Mouse (Mus musculus) hindbrain, embryonic 13.5 days (tissue): ENCODE results near the gene Rarb. TPM values are rescaled to one million over a fixed set of nuclear protein-coding genes. Genes with fewer than 3 reads are reported as not detected.

Experiments used
- ATAC-seq: fragments of 200-750 bp; cut with Nextera tagmentation; 2 replicates; pipeline ENCODE4 v1.8.0; 2017; ENCODE audit warnings: moderate TSS enrichment; ENCODE audit not compliant: low FRiP score
- H3K27ac ChIP-seq: fragments of 300-500 bp; sonication (generic); 2 replicates; pipeline ENCODE4 v1.5.1; 2015; ENCODE audit warnings: inconsistent platforms, mild to moderate bottlenecking, moderate library complexity
- H3K27me3 ChIP-seq: fragments of 300-500 bp; sonication (generic); 2 replicates; pipeline ENCODE4 v1.6.1; 2015; ENCODE audit warnings: mild to moderate bottlenecking, inconsistent platforms
- H3K36me3 ChIP-seq: fragments of 300-500 bp; sonication (generic); 2 replicates; pipeline ENCODE4 v1.6.1; 2015; ENCODE audit warnings: mild to moderate bottlenecking, inconsistent platforms
- H3K4me1 ChIP-seq: fragments of 300-500 bp; sonication (generic); replicated peaks from 2 replicates; pipeline ENCODE4 v1.6.1; 2015; ENCODE audit warnings: inconsistent platforms
- H3K4me2 ChIP-seq: fragments of 300-500 bp; sonication (generic); 2 replicates; pipeline ENCODE4 v1.6.1; 2015; ENCODE audit warnings: inconsistent platforms, mild to moderate bottlenecking, moderate library complexity
- H3K4me3 ChIP-seq: fragments of 300-500 bp; sonication (generic); 2 replicates; pipeline ENCODE4 v1.5.1; 2015; ENCODE audit warnings: mild to moderate bottlenecking, inconsistent platforms
- H3K9ac ChIP-seq: fragments of 300-500 bp; sonication (generic); 2 replicates; pipeline ENCODE4 v1.6.1; 2015; ENCODE audit warnings: mild to moderate bottlenecking, inconsistent platforms
- H3K9me3 ChIP-seq: fragments of 300-500 bp; sonication (generic); 2 replicates; pipeline ENCODE4 v1.6.1; 2016; ENCODE audit warnings: inconsistent platforms
- WGBS: fragments of 180-500 bp; shearing (Covaris S2); methylation state at CpG from one replicate; pipeline ENCODE4 v1.1.7; 2015; 5-methylcytosine and 5-hydroxymethylcytosine counted together
- polyA plus RNA-seq: library from polyadenylated mRNA; unstranded; fragments of >200 nt; fragmentation: Nextera tagmentation; extraction: Ambion mirVana; gene quantifications from 2 replicates; pipeline ENCODE4 v1.2.1, GENCODE M21; 2015

Rarb gene
- polyA plus RNA-seq, 1 experiment from 2014 or later = 24.2 TPM

DNA sequence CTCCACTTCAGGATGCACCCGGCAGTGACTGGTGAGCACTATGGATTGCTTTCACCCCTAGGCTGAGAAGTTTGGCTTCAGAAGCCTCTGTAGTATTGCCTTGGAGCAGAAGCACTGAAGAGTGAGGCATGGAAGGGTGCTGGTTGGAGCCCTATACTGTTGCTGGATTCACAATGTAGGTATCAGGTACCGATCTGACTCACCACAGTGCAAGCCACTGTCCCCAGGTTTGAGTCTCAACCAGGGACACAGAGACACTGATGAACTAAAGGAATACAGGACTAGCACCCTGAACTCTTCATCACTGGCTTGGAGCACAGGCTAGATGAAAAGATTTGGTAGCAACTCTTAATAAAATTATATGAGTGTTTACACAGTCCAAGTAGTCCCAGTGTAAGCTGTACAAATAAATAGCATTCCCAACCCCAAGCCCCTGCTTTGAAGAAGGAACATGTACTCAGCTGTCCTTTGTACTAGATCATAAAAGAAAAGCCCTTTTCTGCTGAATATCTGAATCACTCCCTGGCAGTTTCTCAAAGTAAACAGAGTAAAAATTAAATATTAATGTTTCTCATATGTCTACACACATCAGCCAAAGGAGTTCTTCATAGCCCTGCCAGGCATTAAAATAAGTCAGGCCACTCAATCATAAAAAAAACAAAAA lies 90.6 kb downstream of the Rarb start:
- Histone ChIP-seq H3K9me3 (no peaks in the 10 kb centered on the region), H3K9ac (no peak overlapping the region), H3K4me3 (no peak overlapping the region), H3K27ac (no peak overlapping the region), H3K4me2 (no peak overlapping the region), H3K36me3 (no peaks in the 10 kb centered on the region), H3K27me3 (no peaks in the 10 kb centered on the region), H3K4me1 (peaks cover 6% of the 10 kb centered on the region)
- 95% methylated on average over 2 of the region's 2 CpGs for WGBS
- no peak for ATAC-seq

DNA sequence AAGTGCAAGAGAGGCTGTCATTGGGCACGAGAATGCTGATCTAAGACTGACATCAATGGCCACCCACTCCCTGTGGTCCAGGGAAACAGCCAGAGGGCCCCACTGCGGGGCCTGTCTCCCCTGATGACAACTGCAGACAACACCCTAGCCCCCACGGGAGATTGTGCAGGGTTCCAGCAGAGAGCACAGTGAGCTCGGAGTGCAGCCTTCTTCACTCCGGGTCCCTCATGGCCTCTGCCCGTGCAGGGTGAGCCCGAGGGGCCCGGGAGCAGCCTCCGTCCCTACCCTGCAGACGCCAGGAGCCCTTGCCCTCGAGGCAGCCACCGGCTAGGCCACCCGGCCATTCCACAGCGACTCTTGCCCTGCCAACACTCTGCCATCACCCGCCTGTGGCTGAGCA lies 95.0 kb downstream of the Rarb start:
- H3K27ac ChIP-seq = no peak overlapping the region
- no peak overlapping the region for H3K9ac ChIP-seq
- H3K9me3 ChIP-seq = no peaks in the 10 kb centered on the region
- H3K27me3 ChIP-seq = no peaks in the 10 kb centered on the region
- no peak overlapping the region for H3K4me3 ChIP-seq
- ATAC-seq = no peak
- H3K4me1 ChIP-seq = no peaks in the 10 kb centered on the region
- 95% methylated on average over 15 of the region's 15 CpGs for WGBS
- H3K36me3 ChIP-seq = no peaks in the 10 kb centered on the region
- H3K4me2 ChIP-seq = no peak overlapping the region

DNA sequence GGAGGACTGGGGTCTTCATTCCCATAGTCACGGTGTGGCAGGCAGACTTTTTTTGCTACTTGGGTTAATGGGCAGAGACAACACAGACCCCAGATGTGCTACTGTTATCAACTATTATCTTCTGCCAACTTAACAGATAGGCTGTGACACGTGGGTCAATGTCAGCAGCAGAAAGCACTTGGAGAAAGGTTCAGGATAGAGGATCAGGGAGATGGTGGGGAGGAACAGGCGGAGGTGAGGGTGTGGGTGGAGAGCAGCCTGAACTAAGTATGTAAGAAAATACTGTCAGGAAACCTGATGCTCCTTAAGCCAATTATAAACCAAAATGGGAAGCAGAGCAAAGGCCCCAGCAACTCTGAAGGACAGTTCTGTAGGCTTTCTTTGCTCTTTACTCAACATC lies 101.1 kb downstream of the Rarb start:
- H3K27me3 ChIP-seq = no peaks in the 10 kb centered on the region
- peaks cover 10% of the 10 kb centered on the region for H3K4me1 ChIP-seq
- 78% methylated on average over 3 of the region's 3 CpGs for WGBS
- no peak for ATAC-seq
- no peak overlapping the region for H3K4me3 ChIP-seq
- no peaks in the 10 kb centered on the region for H3K9me3 ChIP-seq
- H3K4me2 ChIP-seq = no peak overlapping the region
- no peaks in the 10 kb centered on the region for H3K36me3 ChIP-seq
- H3K9ac ChIP-seq = no peak overlapping the region
- H3K27ac ChIP-seq = no peak overlapping the region

DNA sequence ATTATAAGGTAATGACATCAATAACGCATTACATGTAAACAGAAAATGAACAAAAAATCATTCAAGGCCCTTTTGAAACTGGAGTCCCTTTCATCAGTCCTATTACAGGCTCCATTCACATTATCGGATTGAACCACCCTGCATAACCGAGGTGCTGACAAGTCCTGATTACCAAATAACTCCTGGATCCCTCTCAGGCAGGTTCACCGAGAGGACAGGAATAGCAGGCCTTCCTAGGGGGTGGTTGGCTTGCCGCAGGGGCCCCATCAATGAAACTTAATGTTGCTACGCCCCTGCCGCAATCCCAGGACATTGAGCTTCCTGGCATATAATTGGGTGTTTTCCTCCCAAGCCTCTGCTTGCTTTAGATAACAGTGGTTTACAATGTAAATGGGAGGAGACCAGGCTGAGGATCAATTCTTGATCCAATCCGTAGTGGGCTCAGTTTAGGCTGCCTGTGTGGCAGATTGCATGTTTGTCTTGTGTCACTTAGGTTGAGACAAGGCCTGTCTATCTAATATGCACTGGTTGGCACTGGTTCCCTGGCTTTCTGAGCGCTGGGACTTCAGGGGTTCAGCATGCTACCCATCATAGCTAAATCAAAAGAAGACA lies 104.5 kb downstream of the Rarb start:
- Histone ChIP-seq H3K9ac (no peak overlapping the region), H3K27ac (peak overlapping the region; percentile 8; the same call in 1 of the 2 replicates), H3K4me1 (peaks cover 10% of the 10 kb centered on the region), H3K36me3 (no peaks in the 10 kb centered on the region), H3K27me3 (no peaks in the 10 kb centered on the region), H3K4me2 (no peak overlapping the region), H3K9me3 (no peaks in the 10 kb centered on the region), H3K4me3 (no peak overlapping the region)
- ATAC-seq = no peak
- 43% methylated on average over 9 of the region's 9 CpGs for WGBS

DNA sequence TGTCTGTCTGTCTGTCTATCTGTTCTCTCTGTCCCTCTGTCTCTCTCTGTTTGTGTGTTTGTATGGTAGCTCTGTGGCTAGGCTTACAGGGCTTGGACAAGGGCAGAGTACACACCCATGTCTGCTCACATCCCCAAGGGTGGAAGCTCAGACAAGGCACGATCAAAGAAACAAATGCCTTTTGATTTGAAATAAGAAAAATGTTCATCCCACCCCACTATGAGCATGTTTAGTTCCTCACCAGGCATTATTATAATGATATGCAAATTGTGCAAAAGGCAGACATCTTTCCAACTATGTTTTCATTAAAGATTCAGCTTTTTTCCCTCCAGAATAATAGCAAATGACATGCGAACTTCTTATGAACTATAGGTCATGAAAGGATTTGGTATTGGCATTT lies 105.2 kb downstream of the Rarb start:
- no peak overlapping the region for H3K4me2 ChIP-seq
- no peak overlapping the region for H3K4me3 ChIP-seq
- no peaks in the 10 kb centered on the region for H3K36me3 ChIP-seq
- H3K27ac ChIP-seq = no peak overlapping the region
- 52% methylated on average over 2 of the region's 2 CpGs for WGBS
- H3K27me3 ChIP-seq = no peaks in the 10 kb centered on the region
- no peak overlapping the region for H3K9ac ChIP-seq
- no peak for ATAC-seq
- peaks cover 10% of the 10 kb centered on the region for H3K4me1 ChIP-seq
- H3K9me3 ChIP-seq = no peaks in the 10 kb centered on the region

DNA sequence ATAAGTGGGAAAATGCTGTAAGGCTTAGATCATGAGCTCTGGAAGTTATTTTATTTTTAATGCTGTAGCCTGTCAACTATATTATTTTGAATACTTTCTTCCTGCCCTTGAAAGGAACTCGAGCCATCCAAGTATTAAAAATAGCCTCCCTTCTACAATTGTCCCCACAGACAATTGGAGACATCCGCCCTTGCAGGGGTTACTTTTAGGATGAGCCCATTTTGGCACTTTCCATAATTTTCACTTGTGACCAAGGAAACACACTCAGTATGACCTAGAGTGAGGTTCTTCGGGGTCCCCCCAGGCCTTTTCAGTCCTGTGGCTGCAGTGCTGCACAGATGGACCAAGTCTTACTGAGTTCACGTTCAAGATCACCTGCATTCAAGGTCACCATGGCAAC lies 119.7 kb downstream of the Rarb start:
- no peaks in the 10 kb centered on the region for H3K36me3 ChIP-seq
- no peak overlapping the region for H3K9ac ChIP-seq
- H3K27me3 ChIP-seq = no peaks in the 10 kb centered on the region
- no peak overlapping the region for H3K4me3 ChIP-seq
- 85% methylated on average over 4 of the region's 4 CpGs for WGBS
- no peaks in the 10 kb centered on the region for H3K4me1 ChIP-seq
- H3K4me2 ChIP-seq = no peak overlapping the region
- no peak for ATAC-seq
- no peaks in the 10 kb centered on the region for H3K9me3 ChIP-seq
- H3K27ac ChIP-seq = no peak overlapping the region

DNA sequence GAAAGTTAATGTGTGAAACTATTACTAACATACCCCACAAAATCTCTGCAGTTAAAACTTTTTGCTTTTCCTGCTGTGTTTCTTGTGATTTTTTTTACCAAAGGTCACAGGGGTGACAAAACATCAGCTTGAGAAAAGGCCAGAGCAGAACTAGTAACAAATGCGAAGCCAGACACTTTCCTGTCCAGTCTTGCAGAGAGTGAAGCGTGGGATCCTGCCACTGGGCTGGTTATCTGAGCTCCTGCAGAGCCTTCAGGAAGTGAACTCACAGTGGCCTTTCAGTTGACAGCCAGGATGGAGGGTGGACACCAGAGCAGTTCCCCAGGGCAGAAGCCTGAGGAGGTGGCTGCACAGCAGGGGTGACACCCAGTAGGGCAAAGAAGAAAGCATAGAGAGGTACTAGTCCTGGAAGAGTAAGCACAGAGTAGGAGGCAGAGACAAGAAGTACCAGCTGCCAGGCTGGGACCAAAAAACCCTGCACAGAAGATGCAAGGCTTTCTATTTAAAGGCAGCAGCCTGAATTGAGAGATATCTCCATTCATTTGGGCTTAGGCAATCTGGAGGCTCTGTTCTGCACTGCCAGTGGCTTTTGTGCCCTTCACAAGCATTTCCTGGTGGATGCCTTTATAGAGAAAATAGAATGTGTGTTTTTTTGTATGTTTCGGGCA lies 123.4 kb downstream of the Rarb start:
- no peak for ATAC-seq
- H3K9ac ChIP-seq = no peak overlapping the region
- no peak overlapping the region for H3K4me3 ChIP-seq
- H3K4me2 ChIP-seq = no peak overlapping the region
- no peaks in the 10 kb centered on the region for H3K9me3 ChIP-seq
- WGBS = 43% methylated on average over 3 of the region's 3 CpGs
- no peak overlapping the region for H3K27ac ChIP-seq
- no peaks in the 10 kb centered on the region for H3K36me3 ChIP-seq
- no peaks in the 10 kb centered on the region for H3K27me3 ChIP-seq
- no peaks in the 10 kb centered on the region for H3K4me1 ChIP-seq

DNA sequence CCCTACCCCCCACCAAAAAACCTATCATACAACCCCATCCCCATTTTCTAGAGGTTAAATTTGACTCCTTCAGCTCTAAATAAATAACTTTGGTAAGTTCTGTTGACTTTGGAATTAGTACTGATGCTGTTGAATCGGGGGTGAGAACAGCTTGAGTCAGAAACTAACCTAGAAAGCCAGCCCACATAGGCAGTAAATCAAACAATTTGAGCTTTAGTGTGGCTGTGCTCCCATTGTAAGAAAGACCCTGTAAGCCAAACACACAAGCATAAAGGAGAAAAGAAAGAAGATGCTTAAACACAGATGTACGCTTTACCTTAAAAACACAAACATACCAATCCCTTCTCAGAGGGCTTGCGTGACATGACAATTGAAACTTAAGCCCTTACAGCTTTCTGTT lies 140.6 kb downstream of the Rarb start:
- no peaks in the 10 kb centered on the region for H3K4me1 ChIP-seq
- no peak for ATAC-seq
- no peak overlapping the region for H3K4me2 ChIP-seq
- H3K9ac ChIP-seq = no peak overlapping the region
- no peaks in the 10 kb centered on the region for H3K9me3 ChIP-seq
- no peaks in the 10 kb centered on the region for H3K27me3 ChIP-seq
- H3K4me3 ChIP-seq = no peak overlapping the region
- WGBS = 76% methylated on average over 3 of the region's 3 CpGs
- H3K36me3 ChIP-seq = no peaks in the 10 kb centered on the region
- H3K27ac ChIP-seq = no peak overlapping the region

DNA sequence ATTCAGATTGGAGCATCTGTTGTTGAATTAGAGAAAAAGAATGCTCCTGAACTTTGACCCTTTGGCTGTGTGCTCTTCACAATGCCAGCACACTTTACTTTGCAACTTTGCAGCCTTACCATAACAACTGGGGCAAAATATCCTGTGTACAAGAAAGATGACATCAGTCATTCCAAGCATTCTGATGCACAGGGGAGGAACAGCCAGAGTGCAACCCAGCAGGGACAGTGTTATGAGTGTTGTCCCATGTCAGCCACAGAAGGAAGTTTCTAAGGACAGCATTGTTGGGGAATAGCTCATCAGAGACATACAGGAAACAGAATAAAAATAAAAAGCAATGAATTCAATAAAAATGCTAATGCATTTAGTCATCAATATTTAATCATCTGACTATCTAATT lies 141.9 kb downstream of the Rarb start:
- Histone ChIP-seq H3K9ac (no peak overlapping the region), H3K27me3 (no peaks in the 10 kb centered on the region), H3K36me3 (no peaks in the 10 kb centered on the region), H3K4me2 (no peak overlapping the region), H3K27ac (no peak overlapping the region), H3K9me3 (no peaks in the 10 kb centered on the region), H3K4me1 (no peaks in the 10 kb centered on the region), H3K4me3 (no peak overlapping the region)
- ATAC-seq = no peak

DNA sequence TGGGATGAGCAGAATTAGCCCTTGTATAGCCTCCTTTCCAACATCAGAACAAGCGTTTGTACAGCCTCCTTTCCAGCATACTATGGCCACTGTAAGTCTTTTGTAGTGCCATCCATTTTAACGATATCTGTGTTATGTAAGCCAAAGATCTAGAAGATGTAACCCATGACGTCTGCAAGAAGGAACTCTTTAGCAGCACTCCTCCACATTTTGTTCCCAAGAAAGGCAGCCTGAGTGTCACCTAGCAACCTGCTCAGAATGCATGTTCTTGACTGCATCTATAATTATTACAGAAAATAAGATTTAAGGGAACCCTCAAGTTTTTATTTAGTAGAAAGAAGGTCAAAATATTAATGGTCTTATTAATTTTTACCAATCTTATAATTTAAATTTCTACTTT lies 148.4 kb downstream of the Rarb start:
- no peaks in the 10 kb centered on the region for H3K36me3 ChIP-seq
- no peak overlapping the region for H3K4me2 ChIP-seq
- WGBS = 82% methylated on average over 3 of the region's 3 CpGs
- H3K9ac ChIP-seq = no peak overlapping the region
- no peak for ATAC-seq
- no peaks in the 10 kb centered on the region for H3K27me3 ChIP-seq
- no peaks in the 10 kb centered on the region for H3K4me1 ChIP-seq
- no peak overlapping the region for H3K27ac ChIP-seq
- no peaks in the 10 kb centered on the region for H3K9me3 ChIP-seq
- no peak overlapping the region for H3K4me3 ChIP-seq

DNA sequence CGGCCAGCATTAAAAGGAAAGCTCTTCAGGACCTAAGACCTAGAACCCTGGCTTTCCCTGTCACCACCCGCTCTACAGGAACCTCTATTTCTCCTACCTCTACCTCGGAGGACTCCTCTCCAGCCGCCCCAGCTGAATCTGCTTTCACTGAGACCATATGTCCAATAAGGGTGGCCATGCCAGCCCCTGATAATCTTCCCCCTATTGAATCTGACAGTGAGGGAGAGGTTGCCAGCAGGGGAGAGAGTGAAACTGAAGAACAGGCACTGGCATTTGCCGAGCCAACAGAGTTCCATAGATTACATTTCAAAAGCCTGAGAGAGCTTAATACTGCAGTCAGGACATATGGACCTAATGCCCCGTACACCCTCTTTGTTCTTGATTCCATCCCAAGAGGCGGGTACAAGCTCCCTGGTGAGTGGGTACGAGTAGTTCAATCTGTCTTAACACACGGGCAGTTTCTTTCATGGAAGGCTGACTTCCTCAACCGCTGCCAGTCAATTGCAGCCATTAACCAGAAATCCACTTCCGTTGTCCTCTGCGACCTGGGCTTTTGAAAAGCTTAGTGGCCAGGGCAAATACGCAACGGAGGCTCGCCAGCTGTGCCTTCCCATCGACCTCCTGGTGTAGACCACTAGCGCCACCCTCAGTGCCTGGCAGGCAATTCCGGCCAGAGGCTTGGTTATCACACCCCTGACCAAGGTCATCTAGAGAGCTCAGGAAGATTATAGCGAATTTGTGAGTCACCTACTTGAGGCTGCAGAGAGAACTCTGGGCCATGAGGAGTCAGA lies 179.6 kb downstream of the Rarb start:
- Histone ChIP-seq H3K4me3 (no peak overlapping the region), H3K36me3 (no peaks in the 10 kb centered on the region; the same call in none of the 2 replicates), H3K9ac (no peak overlapping the region), H3K27ac (no peak overlapping the region), H3K4me1 (no peaks in the 10 kb centered on the region), H3K27me3 (no peaks in the 10 kb centered on the region), H3K4me2 (no peak overlapping the region), H3K9me3 (peaks cover 25% of the 10 kb centered on the region)
- ATAC-seq = no peak
- WGBS = 82% methylated on average over 19 of the region's 19 CpGs

DNA sequence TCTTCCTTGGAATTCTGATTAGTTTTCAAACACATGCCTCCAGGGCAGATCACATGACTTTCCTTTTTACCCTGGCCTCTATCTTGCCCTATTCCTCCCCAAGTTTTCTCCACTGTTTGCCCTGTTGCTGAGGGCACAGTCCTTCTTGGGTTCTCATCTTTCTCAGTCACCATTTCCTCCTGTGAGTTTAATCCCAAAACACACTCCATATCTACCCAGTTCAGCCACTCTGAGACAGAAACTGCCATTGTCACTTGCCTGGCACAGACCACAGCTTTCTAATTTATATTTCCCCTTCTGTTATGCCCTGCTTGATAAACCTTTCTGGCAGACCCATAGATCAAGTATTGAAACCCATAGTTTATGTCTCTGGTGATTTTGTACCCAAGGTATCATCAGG lies 205.0 kb downstream of the Rarb start:
- Histone ChIP-seq H3K9ac (no peak overlapping the region), H3K27ac (no peak overlapping the region), H3K4me3 (no peak overlapping the region), H3K4me1 (no peaks in the 10 kb centered on the region), H3K27me3 (no peaks in the 10 kb centered on the region), H3K36me3 (no peaks in the 10 kb centered on the region), H3K4me2 (no peak overlapping the region), H3K9me3 (no peaks in the 10 kb centered on the region)
- no peak for ATAC-seq
